Mouse (Mus musculus) left cerebral cortex, adult 2 months (tissue): ENCODE measurements at regions not wholly inside any gene's neighbourhood (a gene's known extent, or its start where the extent isn't known, plus 50 kb on each side); places are given as distances from the start of the nearest gene placed in this dataset.
A peak's percentile ranks its signal among the peaks of the same experiment; 100 is the strongest.

Experiments
- DNase-seq, 2 experiments: peaks; one replicate each; pipeline ENCODE4 v3.0.0; 2021 to 2022; ENCODE audit warnings: low spot score in 2 of 2, mixed read lengths in 1 of 2; ENCODE audit errors: extremely low spot score in 1 of 2
- H3K27ac ChIP-seq: fragments of 200-600 bp; 2 replicates; pipeline ENCODE4 v1.8.1; 2022
- H3K4me3 ChIP-seq: fragments of 200-600 bp; 2 replicates; pipeline ENCODE4 v1.8.1; 2022
- CTCF ChIP-seq: fragments of 200-600 bp; IDR thresholded peaks from 2 replicates; pipeline ENCODE4 v1.8.1; 2022; ENCODE audit warnings: antibody characterized with exemption, mild to moderate bottlenecking, moderate library complexity
- intact Hi-C: fragments of 180-260 bp; cut with DNase I; formaldehyde crosslinking; loops from one replicate; pipeline ENCODE4 v1.15.1; 2025

- intact Hi-C loops = no loop called here
- DNase-seq = no peak
- TF ChIP-seq CTCF = no peak
Observed at GRCm38 (mm10) chr13:110450526-110450925, 55.7 kb downstream of the Plk2 start.

DNA sequence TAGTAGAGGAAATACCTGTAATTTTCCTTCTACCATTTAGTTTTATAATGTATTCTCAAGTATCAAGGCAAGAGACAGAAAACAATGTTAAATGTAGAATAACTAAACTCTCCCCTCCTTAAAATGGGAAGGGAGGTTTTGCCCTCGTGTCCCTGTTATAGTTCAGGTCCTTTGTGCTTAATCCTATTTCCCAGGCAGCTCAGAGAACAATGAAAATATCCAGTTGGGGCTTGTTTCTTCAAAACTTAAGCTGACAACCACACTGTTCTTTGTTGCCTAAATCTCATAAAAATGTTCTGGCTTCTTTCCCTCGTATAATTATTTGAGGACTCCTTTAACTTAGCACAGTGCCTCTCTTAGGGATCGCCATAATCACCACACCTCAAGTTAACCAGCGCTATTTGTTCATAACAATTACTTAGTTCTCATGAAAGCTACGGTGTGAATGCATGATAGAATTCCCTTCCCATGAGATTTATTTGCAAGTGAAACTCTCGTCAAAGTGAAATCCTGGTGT lies 57.2 kb downstream of the Plk2 start:
- Histone ChIP-seq H3K4me3 (no peak overlapping the region), H3K27ac (no peak overlapping the region)
- no peak for TF ChIP-seq CTCF
- no peak for DNase-seq
- intact Hi-C loops = no loop called here

More at GRCm38 (mm10) chr13:110450526-110450925, 55.7 kb downstream of the Plk2 start:
- H3K4me3 ChIP-seq = no peak overlapping the region
- no peak overlapping the region for H3K27ac ChIP-seq

- no peak for DNase-seq
- no peak overlapping the region for H3K27ac ChIP-seq
- H3K4me3 ChIP-seq = no peak overlapping the region
- intact Hi-C loops = no loop called here
- TF ChIP-seq CTCF = no peak
Observed at GRCm38 (mm10) chr13:110455085-110455484, 60.2 kb downstream of the Plk2 start.

GRCm38 (mm10) chr13:110455569-110456196 lies 60.8 kb downstream of the Plk2 start:
- no peak for TF ChIP-seq CTCF
- DNase-seq = no peak
- intact Hi-C loops = no loop called here
- no peak overlapping the region for H3K4me3 ChIP-seq
- H3K27ac ChIP-seq = no peak overlapping the region

DNA sequence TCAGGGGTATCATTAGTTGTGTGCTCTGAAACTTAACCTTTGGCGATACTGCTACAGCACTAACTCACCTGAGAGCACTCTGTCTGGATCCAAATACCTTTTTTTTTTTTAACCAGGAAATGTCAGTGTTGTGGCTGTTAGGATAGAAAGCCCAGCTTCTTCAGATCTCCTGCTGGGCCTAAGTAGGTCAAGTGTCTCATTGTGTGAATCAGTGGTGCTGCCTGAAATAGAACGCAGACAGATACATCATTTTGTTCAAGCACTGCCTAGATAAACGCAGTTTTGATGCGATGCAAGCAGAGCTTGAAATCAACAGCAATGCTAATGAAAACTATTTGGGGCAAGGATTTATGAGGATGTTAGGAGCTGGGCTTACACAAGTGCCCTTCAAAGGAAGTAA lies 63.9 kb downstream of the Plk2 start:
- DNase-seq = no peak
- intact Hi-C loops = no loop called here
- Histone ChIP-seq H3K4me3 (no peak overlapping the region), H3K27ac (no peak overlapping the region)
- no peak for TF ChIP-seq CTCF

GRCm38 (mm10) chr13:110461581-110461980 lies 66.7 kb downstream of the Plk2 start:
- Histone ChIP-seq H3K4me3 (no peak overlapping the region), H3K27ac (no peak overlapping the region)
- intact Hi-C loops = no loop called here
- no peak for TF ChIP-seq CTCF
- DNase-seq = no peak

DNA sequence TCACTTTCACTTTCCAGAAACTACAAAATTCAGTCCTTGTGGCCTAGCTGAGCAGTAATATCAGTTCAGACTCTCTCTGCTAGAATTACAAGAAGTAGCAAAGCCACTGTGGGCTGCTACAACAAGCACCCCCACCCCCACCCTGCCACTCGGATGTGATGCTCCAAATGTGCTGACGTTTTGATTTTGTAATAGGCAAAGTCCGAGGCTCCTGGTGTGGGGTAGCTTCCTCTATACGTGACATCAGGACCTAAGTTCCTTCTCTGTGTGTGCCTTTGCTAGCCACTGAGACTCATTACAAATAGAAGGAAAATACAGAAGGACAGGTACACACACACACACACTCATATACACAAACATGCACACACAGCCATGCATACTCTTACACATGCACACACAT lies 76.7 kb downstream of the Plk2 start:
- intact Hi-C loops = no loop called here
- H3K27ac ChIP-seq = no peak overlapping the region
- no peak overlapping the region for H3K4me3 ChIP-seq
- no peak for TF ChIP-seq CTCF
- DNase-seq = no peak

DNA sequence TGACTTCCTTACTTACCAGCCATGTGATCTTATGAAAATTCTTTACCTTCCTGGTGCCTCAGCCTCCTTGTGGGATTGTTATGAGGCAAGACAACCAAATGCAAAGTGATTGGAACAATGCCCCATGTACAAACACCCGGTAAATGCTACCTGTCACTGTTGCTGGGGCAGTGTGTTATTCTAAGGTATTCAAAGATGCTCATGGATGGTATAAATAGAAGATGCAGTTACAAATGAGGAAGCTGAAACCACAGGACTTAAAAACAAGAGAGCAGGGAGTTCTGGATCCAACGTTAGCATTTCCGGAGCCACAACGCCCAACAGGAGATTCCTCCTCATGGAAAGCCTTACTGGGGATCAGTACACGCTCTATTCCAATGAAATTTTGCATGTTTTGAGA lies 82.9 kb downstream of the Plk2 start:
- Histone ChIP-seq H3K4me3 (no peak overlapping the region), H3K27ac (no peak overlapping the region)
- intact Hi-C loops = no loop called here
- no peak for TF ChIP-seq CTCF
- DNase-seq = no peak

GRCm38 (mm10) chr13:110484358-110484940 lies 89.6 kb downstream of the Plk2 start:
- H3K27ac ChIP-seq = no peak overlapping the region
- intact Hi-C loops = no loop called here
- no peak for TF ChIP-seq CTCF
- H3K4me3 ChIP-seq = no peak overlapping the region
- DNase-seq = no peak

DNA sequence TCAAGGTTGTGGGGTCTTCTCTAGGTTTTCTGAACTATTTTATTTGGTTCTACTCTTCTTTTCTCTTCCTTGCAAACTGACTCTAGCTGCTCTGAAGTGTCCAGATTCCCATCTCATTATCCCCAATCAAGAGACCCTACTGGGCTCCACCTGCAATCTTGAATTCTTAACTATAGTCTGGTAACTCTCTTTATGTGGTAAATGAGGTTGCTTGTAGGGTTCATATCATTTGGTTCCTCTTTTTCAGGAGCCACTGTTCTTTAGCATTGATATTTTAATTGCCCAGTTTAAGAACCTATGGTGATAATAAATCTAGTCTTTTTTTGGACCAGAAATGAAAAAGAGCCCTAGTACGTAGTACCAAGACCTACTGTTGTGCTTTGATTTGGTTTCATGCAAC lies 90.7 kb downstream of the Plk2 start:
- intact Hi-C loops = no loop called here
- no peak for TF ChIP-seq CTCF

GRCm38 (mm10) chr13:110490166-110490565 lies 95.3 kb downstream of the Plk2 start:
- no peak overlapping the region for H3K4me3 ChIP-seq
- no peak overlapping the region for H3K27ac ChIP-seq
- TF ChIP-seq CTCF = no peak
- intact Hi-C loops = loop anchor here (5.0 kb wide), 1 partner anchor 88 kb away; no protein-coding TSS in a partner anchor
- no peak for DNase-seq

More for the DNA sequence above, 90.7 kb downstream of the Plk2 start:
- no peak for DNase-seq
- Histone ChIP-seq H3K27ac (no peak overlapping the region), H3K4me3 (no peak overlapping the region)

GRCm38 (mm10) chr13:110492296-110493001 lies 97.6 kb downstream of the Plk2 start:
- no peak overlapping the region for H3K4me3 ChIP-seq
- peak in 1 of 2 experiments; percentile 29 for DNase-seq

More at GRCm38 (mm10) chr13:110492296-110493001, 97.6 kb downstream of the Plk2 start:
- TF ChIP-seq CTCF = no peak
- no peak overlapping the region for H3K27ac ChIP-seq
- intact Hi-C loops = loop anchor here (5.0 kb wide), 1 partner anchor 90 kb away; no protein-coding TSS in a partner anchor
